Mouse (Mus musculus) embryonic stem cell, embryonic (primary cell): ENCODE measurements around the gene 6430531B16Rik.

ENCODE experiments used
- CTCF ChIA-PET, 4 experiments: fragments of 300-600 bp in 2 of 4; fragments of 350-600 bp in 2 of 4; sonication (Branson Sonifier 250); formaldehyde crosslinking; loops; one replicate each; lab custom pipeline; 2022; ENCODE audit warnings: inconsistent platforms in 2 of 4; lab: Charles Lee
- POLR2A ChIA-PET, 4 experiments: fragments of 300-600 bp in 2 of 4; fragments of 350-600 bp in 2 of 4; sonication (Branson Sonifier 250); formaldehyde crosslinking; loops; one replicate each; lab custom pipeline; 2022; ENCODE audit warnings: antibody characterized with exemption in 4 of 4, inconsistent platforms in 1 of 4; lab: Charles Lee

Gene 6430531B16Rik

DNA sequence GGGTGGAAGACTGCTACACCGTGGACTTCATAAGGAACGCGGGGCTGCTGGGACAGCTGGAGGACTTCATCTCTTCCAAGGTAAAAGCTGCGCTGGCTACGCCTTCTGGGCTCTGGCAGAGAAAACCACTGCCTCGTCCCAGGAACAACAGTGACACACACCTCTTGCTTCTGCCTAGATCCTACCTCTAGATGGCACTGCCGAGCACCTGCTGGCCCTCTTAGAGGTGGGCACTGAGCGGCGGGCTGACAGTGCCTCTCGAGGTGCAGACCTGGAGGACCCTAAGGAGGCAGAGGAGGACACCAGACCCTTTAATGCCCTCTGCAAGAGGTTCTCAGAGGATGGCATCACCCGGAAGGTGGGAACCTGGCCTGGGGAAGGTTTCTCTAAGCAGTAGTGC lies 47.8 kb downstream of the 6430531B16Rik start:
- CTCF ChIA-PET: interaction anchor here in 3 of 4 experiments (0.6 to 2.5 kb wide), 6 partner anchors 10 to 568 kb away, joined by 3 to 9 read pairs (median 4); no protein-coding TSS in a partner anchor
- POLR2A ChIA-PET: interaction anchor here in 1 of 4 experiments (1.3 to 1.5 kb wide), 2 partner anchors 27 to 67 kb away, joined by 3 read pairs; no protein-coding TSS in a partner anchor
